Mouse (Mus musculus) kidney, adult 2 months (tissue): ENCODE results near the gene Ksr1. TPM values are rescaled to one million over a fixed set of nuclear protein-coding genes. Genes with fewer than 3 reads are reported as not detected.

Experiments used
- DNase-seq: peaks from one replicate; pipeline ENCODE4 v3.0.0; 2021
- H3K27ac ChIP-seq: fragments of 200-500 bp; 2 replicates; pipeline ENCODE4 v1.5.1; 2012; ENCODE audit warnings: low read depth, low read length, control low read depth, inconsistent platforms; ENCODE audit not compliant: insufficient read depth
- H3K27me3 ChIP-seq: fragments of 200-500 bp; replicated peaks from 2 replicates; pipeline ENCODE4 v1.6.1; 2012; ENCODE audit warnings: mild to moderate bottlenecking, moderate library complexity, low read length, inconsistent platforms; ENCODE audit not compliant: control insufficient read depth, insufficient read depth
- H3K36me3 ChIP-seq: fragments of 200-500 bp; 2 replicates; pipeline ENCODE4 v1.6.1; 2012; ENCODE audit warnings: mild to moderate bottlenecking, moderate library complexity, low read length, inconsistent platforms; ENCODE audit not compliant: control insufficient read depth, insufficient read depth
- H3K4me1 ChIP-seq: fragments of 200-500 bp; 2 replicates; pipeline ENCODE4 v1.6.1; 2011; ENCODE audit warnings: low read length; ENCODE audit not compliant: control insufficient read depth, insufficient read depth
- H3K4me3 ChIP-seq: fragments of 200-500 bp; 2 replicates; pipeline ENCODE4 v1.5.1; 2011; ENCODE audit warnings: mild to moderate bottlenecking, low read depth, low read length, control low read depth; ENCODE audit not compliant: insufficient read depth
- CTCF ChIP-seq: fragments of 200-500 bp; conservative IDR thresholded peaks from 2 replicates; pipeline ENCODE4 v1.5.1; 2011; ENCODE audit warnings: low read depth, mild to moderate bottlenecking, control low read depth, low read length, moderate library complexity, mixed read lengths; ENCODE audit not compliant: insufficient read depth, insufficient read length
- POLR2A ChIP-seq: fragments of 200-500 bp; IDR thresholded peaks from one replicate; pipeline ENCODE4 v1.6.1; 2011; ENCODE audit warnings: low read depth, low read length, control low read depth
- WGBS: fragments of 180-500 bp; shearing (Covaris S2); methylation state at CpG from one replicate; pipeline ENCODE4 v1.1.7; 2018; 5-methylcytosine and 5-hydroxymethylcytosine counted together
- polyA plus RNA-seq: library from polyadenylated mRNA; depleted of rRNA; stranded (reverse); fragments of >200 nt; gene quantifications from 2 replicates; pipeline ENCODE4 v1.2.3, GENCODE M21; 2012

Ksr1 gene
- polyA plus RNA-seq, 1 experiment: 9.8 TPM

DNA sequence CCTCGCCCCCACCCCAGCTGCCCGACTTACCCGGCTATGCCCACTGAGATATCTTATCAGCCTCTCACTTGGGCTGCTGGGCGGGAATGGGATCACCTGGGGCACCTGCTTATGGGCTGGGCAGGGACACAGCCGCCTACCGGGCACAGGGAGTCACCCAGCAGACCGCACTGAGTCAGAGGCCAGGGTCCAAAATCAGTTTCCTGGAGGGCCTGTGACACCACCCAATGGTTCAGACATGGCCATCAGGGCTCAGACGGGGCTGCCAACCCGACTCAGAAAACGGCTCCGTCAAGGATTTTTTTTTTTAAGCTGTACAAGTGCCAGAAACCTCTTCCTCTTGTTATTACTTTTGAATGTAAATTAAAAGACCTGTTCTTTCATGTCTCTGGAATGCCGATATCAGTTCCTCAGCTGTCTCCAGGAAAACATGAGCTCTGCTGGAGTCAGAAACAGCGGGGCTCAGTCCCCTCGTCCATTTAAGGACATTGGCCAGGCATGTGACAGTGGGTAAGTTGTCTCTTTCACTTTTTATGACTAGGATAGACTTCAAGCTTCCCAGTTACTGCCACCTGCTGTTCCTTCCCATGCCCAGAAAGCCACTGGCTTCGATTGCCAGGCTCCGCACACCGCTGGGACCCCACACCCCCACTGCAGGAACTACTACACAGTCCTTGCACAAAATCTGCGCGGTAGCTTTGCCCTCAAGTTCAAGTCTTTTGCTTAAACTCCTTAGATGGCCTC, 33.5 kb downstream of the Ksr1 start:
- no peaks in the 10 kb centered on the region for H3K27me3 ChIP-seq
- H3K27ac ChIP-seq: no peak overlapping the region
- no peak overlapping the region for H3K4me3 ChIP-seq
- TF ChIP-seq POLR2A: no peak
- peak; percentile 26; the same call in 1 of the 2 replicates for TF ChIP-seq CTCF
- peaks cover 4% of the 10 kb centered on the region; the same call in 1 of the 2 replicates for H3K4me1 ChIP-seq
- H3K36me3 ChIP-seq: no peaks in the 10 kb centered on the region
- peak; percentile 31 for DNase-seq
- WGBS: 48% methylated on average over 19 of the region's 19 CpGs

DNA sequence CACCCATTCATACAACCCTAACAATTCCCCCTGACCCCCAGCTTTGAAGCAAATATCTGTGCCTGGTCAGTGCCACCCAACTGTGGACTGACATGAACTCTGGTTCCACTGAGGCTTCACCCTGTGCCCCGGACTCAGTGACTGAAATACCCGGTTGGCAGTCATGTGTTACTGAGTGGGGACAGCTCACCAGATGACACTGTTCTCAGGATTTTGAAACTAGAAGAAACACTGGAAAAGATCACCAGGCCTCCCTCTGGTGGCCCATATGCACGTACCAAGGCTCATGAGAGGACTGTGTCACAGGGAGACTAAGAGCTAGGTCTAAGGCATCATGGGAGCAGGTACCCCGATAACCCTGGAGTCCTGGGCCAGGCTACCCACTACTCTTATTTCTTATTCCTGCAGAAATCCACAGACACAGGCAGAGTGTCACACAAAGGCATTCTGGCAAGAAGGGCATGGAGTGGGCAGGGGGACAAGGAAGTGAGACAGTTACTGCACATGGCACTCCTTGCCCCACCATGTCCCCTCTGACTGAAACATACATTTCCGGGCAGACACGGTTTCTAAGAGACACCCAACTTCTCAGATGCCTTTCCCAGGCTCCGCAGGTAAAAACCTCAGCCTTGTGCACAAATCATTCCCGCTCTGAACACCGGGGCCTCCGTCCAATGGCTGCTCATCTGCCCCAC, 34.2 kb downstream of the Ksr1 start:
- DNase-seq: no peak
- 80% methylated on average over 10 of the region's 10 CpGs for WGBS
- Histone ChIP-seq H3K4me1 (peaks cover 4% of the 10 kb centered on the region; the same call in 1 of the 2 replicates), H3K27me3 (no peaks in the 10 kb centered on the region), H3K4me3 (no peak overlapping the region), H3K27ac (no peak overlapping the region), H3K36me3 (no peaks in the 10 kb centered on the region)
- no peak for TF ChIP-seq POLR2A
- TF ChIP-seq CTCF: no peak

DNA sequence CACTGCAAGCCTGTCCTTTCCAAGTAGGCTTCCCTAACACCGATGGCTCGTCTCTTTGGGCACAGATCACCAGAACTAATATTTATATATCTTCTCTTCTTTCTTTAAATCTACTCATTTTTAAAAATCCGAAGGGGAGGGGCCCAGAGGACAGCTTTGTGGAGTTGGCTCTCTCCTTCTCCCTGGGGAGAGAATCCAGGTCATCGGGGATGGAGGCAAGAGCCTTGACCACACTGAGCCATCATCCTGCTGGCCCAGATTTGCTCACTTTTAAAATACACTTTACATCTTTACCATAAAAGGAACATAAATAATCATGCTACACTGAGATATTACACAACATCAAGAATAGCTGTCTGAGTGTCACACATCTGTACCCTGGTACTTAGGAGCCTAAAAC, 35.8 kb downstream of the Ksr1 start:
- WGBS: 78% methylated on average over 4 of the region's 4 CpGs
- Histone ChIP-seq H3K27ac (no peak overlapping the region), H3K27me3 (no peaks in the 10 kb centered on the region), H3K4me1 (peaks cover 4% of the 10 kb centered on the region; the same call in 1 of the 2 replicates), H3K36me3 (no peaks in the 10 kb centered on the region), H3K4me3 (no peak overlapping the region)
- no peak for DNase-seq
- no peak for TF ChIP-seq CTCF

DNA sequence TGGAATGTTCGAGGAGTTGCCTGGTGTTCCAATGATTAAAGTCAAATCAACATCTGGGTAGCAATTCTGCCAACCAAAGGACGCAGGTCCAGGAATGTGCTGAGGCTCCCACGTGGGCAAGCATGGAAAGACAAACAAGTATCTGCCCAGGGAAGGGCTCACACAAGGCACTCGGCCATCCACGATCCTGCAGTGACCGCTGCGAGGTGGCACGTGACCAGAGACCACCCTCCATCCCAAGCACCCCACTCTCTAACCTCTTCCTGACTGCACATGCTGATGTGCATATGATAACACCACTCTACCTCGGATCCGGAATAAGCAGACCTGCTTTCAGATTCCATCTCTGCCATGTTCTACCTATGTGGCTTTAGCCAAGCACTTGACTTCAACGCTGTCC, 38.3 kb downstream of the Ksr1 start:
- Histone ChIP-seq H3K27me3 (no peaks in the 10 kb centered on the region), H3K4me3 (no peak overlapping the region), H3K4me1 (no peaks in the 10 kb centered on the region; the same call in 1 of the 2 replicates), H3K27ac (no peak overlapping the region), H3K36me3 (no peaks in the 10 kb centered on the region)
- TF ChIP-seq POLR2A (no peak), CTCF (no peak)
- 88% methylated on average over 11 of the region's 11 CpGs for WGBS
- DNase-seq: no peak

DNA sequence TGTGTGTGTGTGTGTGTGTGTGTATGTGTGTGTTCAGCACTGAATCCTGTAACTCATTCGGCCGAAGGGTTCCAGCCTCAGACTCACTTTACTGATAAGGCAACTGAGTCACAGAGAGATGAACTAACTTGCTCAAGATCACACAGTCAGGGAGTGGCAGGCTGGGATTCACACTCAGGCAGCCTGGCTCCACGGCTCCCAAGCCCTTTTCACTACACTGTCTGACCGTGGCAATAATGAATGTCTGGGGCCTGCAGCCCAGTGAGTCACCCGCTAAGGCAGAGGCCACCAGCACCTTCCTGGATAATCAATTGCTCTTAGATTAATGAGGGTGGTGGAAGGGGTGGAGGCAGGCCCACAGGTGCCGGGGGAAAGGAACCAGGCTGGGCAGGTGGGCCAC, 41.2 kb downstream of the Ksr1 start:
- Histone ChIP-seq H3K4me1 (no peaks in the 10 kb centered on the region; the same call in 1 of the 2 replicates), H3K27me3 (no peaks in the 10 kb centered on the region), H3K4me3 (no peak overlapping the region), H3K36me3 (no peaks in the 10 kb centered on the region), H3K27ac (no peak overlapping the region)
- TF ChIP-seq POLR2A: no peak
- TF ChIP-seq CTCF: no peak
- DNase-seq: no peak
- WGBS: 95% methylated on average over 6 of the region's 6 CpGs

DNA sequence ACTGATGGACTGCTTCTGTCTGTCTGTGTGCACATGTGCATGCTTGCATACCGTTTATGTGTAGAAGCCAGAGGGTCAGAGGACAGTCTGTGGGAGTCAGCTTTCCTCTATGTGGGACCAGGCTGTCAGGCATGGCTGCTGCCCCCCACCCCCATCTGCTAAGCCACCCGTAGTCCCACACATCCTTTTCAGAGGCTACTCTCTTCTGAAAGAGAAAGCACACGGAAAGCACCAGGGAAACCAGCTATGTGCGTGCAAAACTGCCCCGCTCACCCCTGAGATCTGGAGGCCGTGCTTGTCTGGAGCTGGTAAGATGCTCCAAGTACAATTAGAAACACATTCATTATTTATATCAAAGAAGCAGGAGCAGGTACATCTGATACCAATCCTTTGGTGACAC, 41.7 kb downstream of the Ksr1 start:
- H3K27me3 ChIP-seq: no peaks in the 10 kb centered on the region
- TF ChIP-seq CTCF: no peak
- TF ChIP-seq POLR2A: no peak
- WGBS: 73% methylated on average over 6 of the region's 6 CpGs
- H3K36me3 ChIP-seq: no peaks in the 10 kb centered on the region
- DNase-seq: no peak
- no peak overlapping the region for H3K4me3 ChIP-seq
- no peak overlapping the region for H3K27ac ChIP-seq
- no peaks in the 10 kb centered on the region for H3K4me1 ChIP-seq

DNA sequence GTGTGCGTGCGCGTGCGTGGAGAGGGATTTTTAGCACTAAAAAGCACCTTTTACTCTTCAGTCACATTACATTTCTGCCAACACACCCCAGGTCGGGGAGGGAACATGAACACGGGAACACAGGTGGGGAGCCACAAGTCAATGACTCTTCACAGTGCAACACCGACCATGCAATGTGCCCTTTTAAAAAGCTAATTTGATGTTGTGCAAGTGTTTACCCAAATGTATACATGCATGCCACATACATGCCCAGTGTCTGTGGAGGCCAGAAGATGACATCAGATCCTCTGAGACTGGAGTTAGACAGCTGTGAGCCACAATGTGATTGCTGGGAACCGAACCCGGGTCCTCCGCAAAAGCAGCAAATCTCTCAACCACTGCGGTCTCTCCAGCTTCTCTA, 42.1 kb downstream of the Ksr1 start:
- no peak overlapping the region for H3K27ac ChIP-seq
- no peak for TF ChIP-seq CTCF
- TF ChIP-seq POLR2A: no peak
- DNase-seq: no peak
- H3K4me3 ChIP-seq: no peak overlapping the region
- H3K4me1 ChIP-seq: 0 out of 2 replicates have a peak, but pooled peaks cover 2% of the 10 kb centered on the region
- H3K27me3 ChIP-seq: no peaks in the 10 kb centered on the region
- H3K36me3 ChIP-seq: no peaks in the 10 kb centered on the region
- WGBS: 89% methylated on average over 11 of the region's 11 CpGs
